Mouse (Mus musculus) intestine, postnatal 0 days (tissue): ENCODE data around the gene Krtap3-3. TPM values are rescaled to one million over a fixed set of nuclear protein-coding genes. Genes with fewer than 3 reads are reported as not detected.

Experiments used
- ATAC-seq: fragments of 200-750 bp; cut with Nextera tagmentation; 2 replicates; pipeline ENCODE4 v1.8.0; 2017; ENCODE audit warnings: mild to moderate bottlenecking, moderate TSS enrichment, moderate library complexity
- H3K27ac ChIP-seq: fragments of 300-500 bp; sonication (generic); 2 replicates; pipeline ENCODE4 v1.5.1; 2014; ENCODE audit warnings: mild to moderate bottlenecking, low read depth, low read length, moderate library complexity
- H3K27me3 ChIP-seq: fragments of 300-500 bp; sonication (generic); replicated peaks from 2 replicates; pipeline ENCODE4 v1.6.1; 2014; ENCODE audit warnings: low read length, mixed read lengths; ENCODE audit not compliant: control insufficient read depth, insufficient read depth
- H3K36me3 ChIP-seq: fragments of 300-500 bp; sonication (generic); 2 replicates; pipeline ENCODE4 v1.6.1; 2014; ENCODE audit warnings: mild to moderate bottlenecking, moderate library complexity; ENCODE audit not compliant: control insufficient read depth, insufficient read depth
- H3K4me1 ChIP-seq: fragments of 300-500 bp; sonication (generic); replicated peaks from 2 replicates; pipeline ENCODE4 v1.6.1; 2014; ENCODE audit warnings: antibody characterized with exemption, low read length, mixed read lengths; ENCODE audit not compliant: control insufficient read depth, insufficient read depth
- H3K4me2 ChIP-seq: fragments of 300-500 bp; sonication (generic); replicated peaks from 2 replicates; pipeline ENCODE4 v1.6.1; 2014; ENCODE audit warnings: low read depth, mild to moderate bottlenecking, moderate library complexity
- H3K4me3 ChIP-seq: fragments of 300-500 bp; sonication (generic); 2 replicates; pipeline ENCODE4 v1.5.1; 2014; ENCODE audit warnings: low read depth, low read length
- H3K9ac ChIP-seq: fragments of 300-500 bp; sonication (generic); 2 replicates; pipeline ENCODE4 v1.6.1; 2014; ENCODE audit warnings: mild to moderate bottlenecking, low read depth, low read length
- H3K9me3 ChIP-seq: fragments of 300-500 bp; sonication (generic); 2 replicates; pipeline ENCODE4 v1.6.1; 2016; ENCODE audit warnings: mixed run types; ENCODE audit not compliant: control insufficient read depth
- CTCF ChIP-seq: sonication (generic); IDR thresholded peaks from 2 replicates; pipeline ENCODE4 v1.5.1; 2016; ENCODE audit warnings: low read depth, mild to moderate bottlenecking, control low read depth, antibody characterized with exemption, moderate library complexity
- WGBS: fragments of 180-500 bp; shearing (Covaris S2); extraction: QIAGEN DNeasy Blood & Tissue Kit; methylation state at CpG from one replicate; pipeline ENCODE4 v1.1.7; 2014; 5-methylcytosine and 5-hydroxymethylcytosine counted together
- polyA plus RNA-seq: library from polyadenylated mRNA; unstranded; fragments of >200 nt; fragmentation: Nextera tagmentation; extraction: Ambion mirVana; gene quantifications from 2 replicates; pipeline ENCODE4 v1.2.1, GENCODE M21; 2015

The Krtap3-3 gene
- polyA plus RNA-seq, 1 experiment from 2014 or later, result not detected

GRCm38 (mm10) chr11:99580636-99581035 is 30.0 kb upstream of the Krtap3-3 start, which contains the start of gene Krtap1-5:
TSS of gene Krtap1-5 (minus strand) at chr11:99581016.
- Histone ChIP-seq H3K4me1 (no peaks in the 10 kb centered on the region), H3K27me3 (no peaks in the 10 kb centered on the region), H3K4me2 (no peak within 1 kb of the TSS), H3K27ac (no peak within 1 kb of the TSS), H3K36me3 (no peaks in the 10 kb centered on the region), H3K9ac (no peak within 1 kb of the TSS), H3K4me3 (no peak within 1 kb of the TSS), H3K9me3 (no peaks in the 10 kb centered on the region)
- 77% methylated on average over 6 of the region's 6 CpGs for WGBS
- ATAC-seq, result no peak
- TF ChIP-seq CTCF, result no peak

- WGBS, result 1% methylated on average over 7 of the region's 7 CpGs
- Histone ChIP-seq H3K36me3 (no peaks in the 10 kb centered on the region), H3K9me3 (no peaks in the 10 kb centered on the region), H3K27me3 (no peaks in the 10 kb centered on the region), H3K4me2 (peak overlapping the region; percentile 38; the same call in 1 of the 2 replicates), H3K9ac (no peak overlapping the region), H3K4me1 (no peaks in the 10 kb centered on the region), H3K27ac (no peak overlapping the region), H3K4me3 (no peak overlapping the region)
- peak; percentile 93 for TF ChIP-seq CTCF
- ATAC-seq, result 0 out of 2 replicates have a peak, but pooled peaks have one; percentile 59
Observed at GRCm38 (mm10) chr11:99574106-99574505, 23.4 kb upstream of the Krtap3-3 start.

GRCm38 (mm10) chr11:99573164-99573563 is 22.5 kb upstream of the Krtap3-3 start:
- ATAC-seq, result no peak
- Histone ChIP-seq H3K27ac (no peak overlapping the region), H3K9ac (no peak overlapping the region), H3K4me2 (no peak overlapping the region), H3K9me3 (no peaks in the 10 kb centered on the region), H3K4me3 (no peak overlapping the region), H3K4me1 (no peaks in the 10 kb centered on the region), H3K36me3 (no peaks in the 10 kb centered on the region), H3K27me3 (no peaks in the 10 kb centered on the region)
- WGBS, result 68% methylated on average over 4 of the region's 4 CpGs
- TF ChIP-seq CTCF, result no peak

GRCm38 (mm10) chr11:99566530-99566929 is 15.9 kb upstream of the Krtap3-3 start, which contains the start of gene Krtap3-1:
TSS of gene Krtap3-1 (minus strand) at chr11:99566630.
- ATAC-seq, result peak; percentile 54; the same call in 1 of the 2 replicates
- Histone ChIP-seq H3K27me3 (no peaks in the 10 kb centered on the region), H3K36me3 (no peaks in the 10 kb centered on the region)

GRCm38 (mm10) chr11:99562580-99562979 is 11.9 kb upstream of the Krtap3-3 start:
- Histone ChIP-seq H3K27ac (no peak overlapping the region), H3K4me2 (no peak overlapping the region), H3K9ac (no peak overlapping the region), H3K36me3 (no peaks in the 10 kb centered on the region), H3K9me3 (no peaks in the 10 kb centered on the region), H3K4me1 (no peaks in the 10 kb centered on the region), H3K4me3 (no peak overlapping the region), H3K27me3 (no peaks in the 10 kb centered on the region)
- WGBS, result 80% methylated on average over 6 of the region's 6 CpGs
- no peak for TF ChIP-seq CTCF
- no peak for ATAC-seq

More at GRCm38 (mm10) chr11:99566530-99566929, 15.9 kb upstream of the Krtap3-3 start, which contains the start of gene Krtap3-1:
- TF ChIP-seq CTCF, result no peak
- Histone ChIP-seq H3K4me2 (no peak within 1 kb of the TSS), H3K9ac (no peak within 1 kb of the TSS), H3K9me3 (no peaks in the 10 kb centered on the region), H3K4me3 (no peak within 1 kb of the TSS), H3K27ac (no peak within 1 kb of the TSS), H3K4me1 (no peaks in the 10 kb centered on the region)
- WGBS, result 54% methylated on average over 7 of the region's 7 CpGs

GRCm38 (mm10) chr11:99559366-99559765 is 8.7 kb upstream of the Krtap3-3 start, which contains the start of gene Gm11939:
TSS of gene Gm11939 (minus strand) at chr11:99559466.
- Histone ChIP-seq H3K4me2 (no peak within 1 kb of the TSS), H3K4me3 (no peak within 1 kb of the TSS), H3K4me1 (no peaks in the 10 kb centered on the region), H3K27ac (no peak within 1 kb of the TSS), H3K9ac (no peak within 1 kb of the TSS), H3K27me3 (no peaks in the 10 kb centered on the region), H3K9me3 (no peaks in the 10 kb centered on the region), H3K36me3 (no peaks in the 10 kb centered on the region)
- ATAC-seq, result no peak
- TF ChIP-seq CTCF, result no peak
- WGBS, result 67% methylated on average over 9 of the region's 9 CpGs
